Mouse (Mus musculus) left cerebral cortex, adult 8-10 months (tissue): ENCODE measurements at regions not wholly inside any gene's neighbourhood (a gene's known extent, or its start where the extent isn't known, plus 50 kb on each side); places are given as distances from the start of the nearest gene placed in this dataset.

Experiments
- DNase-seq, 2 experiments: peaks; one replicate each; pipeline ENCODE4 v3.0.0; 2022; ENCODE audit warnings: low spot score in 2 of 2

DNA sequence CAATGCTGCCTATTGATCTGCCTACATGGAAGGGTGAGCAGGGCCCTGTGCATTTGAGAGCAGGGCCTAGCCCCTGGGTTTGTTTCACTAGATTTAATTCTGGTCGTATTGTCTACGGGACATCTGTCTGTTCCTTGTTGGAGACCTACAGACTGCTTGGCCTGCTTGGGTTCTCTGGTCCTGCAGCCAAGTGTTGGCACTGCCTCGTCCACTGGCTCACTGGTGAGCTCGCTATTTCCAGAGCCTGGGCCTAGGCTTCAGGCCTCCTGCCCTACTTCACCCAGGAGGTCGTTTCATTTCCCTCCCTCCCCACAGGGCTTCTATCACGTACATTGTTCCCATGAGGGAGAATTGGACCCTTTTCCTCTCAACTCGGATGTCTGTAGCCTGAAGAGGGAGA is 62.2 kb upstream of the Blcap start:
- no peak for DNase-seq

DNA sequence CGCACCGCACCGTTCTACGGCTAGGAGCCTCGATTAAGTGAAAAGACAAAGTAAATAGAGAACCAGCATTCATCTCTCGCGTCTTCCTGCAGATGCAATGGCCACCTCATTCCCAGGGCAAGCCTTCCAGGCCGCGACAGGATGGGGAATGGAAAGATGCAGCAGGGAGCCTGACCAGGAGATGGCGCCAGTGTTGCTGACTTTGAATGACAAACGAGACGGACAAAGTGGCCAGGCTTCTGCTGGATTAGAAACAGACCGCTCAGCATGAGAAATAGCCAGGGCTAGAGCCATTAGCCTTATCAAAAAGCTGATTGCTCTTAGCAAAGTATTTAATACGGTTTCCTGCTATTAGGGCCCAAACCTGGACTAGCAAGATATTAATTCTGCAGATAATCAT is 64.6 kb upstream of the Blcap start:
- DNase-seq, result peak; percentile 66 to 93

DNA sequence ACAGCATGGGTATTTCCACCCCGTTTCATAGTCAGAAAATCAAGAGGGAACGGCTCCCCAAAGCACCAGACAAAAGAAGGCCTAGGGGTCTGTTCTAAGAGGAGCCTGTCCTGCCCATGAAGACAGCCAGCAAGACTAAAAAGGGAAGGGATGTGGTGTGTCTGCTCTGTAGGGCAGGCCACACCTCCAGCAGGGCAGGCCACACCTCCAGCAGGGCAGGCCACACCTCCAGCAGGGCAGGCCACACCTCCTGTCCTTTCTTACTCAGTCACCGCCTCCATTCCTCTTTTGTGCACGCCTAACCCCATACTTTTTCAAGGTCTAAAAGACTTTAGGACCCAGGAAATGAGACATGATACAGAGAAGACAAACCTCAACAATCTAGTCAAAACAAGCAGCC is 69.8 kb upstream of the Blcap start:
- DNase-seq, result no peak

DNA sequence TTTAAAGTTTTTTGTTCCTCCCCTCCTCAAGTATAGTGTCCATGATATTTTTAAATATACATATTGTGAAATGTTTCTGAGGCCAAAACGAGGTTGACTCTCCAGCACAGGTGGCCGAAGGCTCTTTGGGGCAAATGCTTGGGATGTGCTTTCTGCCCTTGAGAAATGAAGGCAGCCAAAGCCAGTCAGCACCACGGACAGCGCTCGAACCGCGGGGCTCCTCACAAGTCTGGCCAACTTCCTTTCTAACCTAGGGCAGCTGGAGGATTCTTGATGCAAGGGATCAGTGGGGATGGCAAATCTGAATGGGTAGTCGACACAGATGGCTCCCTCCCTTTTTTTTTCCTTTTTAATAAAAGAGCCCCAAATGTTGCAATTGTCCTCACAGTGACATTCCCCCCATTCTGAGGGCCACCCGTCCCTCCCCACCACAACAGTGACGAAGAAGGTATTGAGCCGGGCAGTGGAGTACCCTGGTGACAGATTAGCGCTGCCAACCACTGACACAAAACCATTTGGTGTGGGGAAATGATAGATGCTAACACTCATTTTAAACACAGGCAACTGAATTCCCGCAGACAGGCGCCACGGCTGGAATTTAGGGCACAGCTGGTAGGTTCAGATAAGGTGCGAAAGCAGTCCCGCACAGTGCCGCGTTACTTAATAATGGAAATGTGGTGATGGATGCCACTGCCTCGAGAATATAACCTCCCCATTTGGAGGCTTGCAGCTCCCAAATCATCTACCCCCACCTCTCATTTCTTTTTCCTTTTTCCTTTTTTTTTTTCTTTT is 73.4 kb upstream of the Ctnnbl1 start:
- DNase-seq, result no peak

DNA sequence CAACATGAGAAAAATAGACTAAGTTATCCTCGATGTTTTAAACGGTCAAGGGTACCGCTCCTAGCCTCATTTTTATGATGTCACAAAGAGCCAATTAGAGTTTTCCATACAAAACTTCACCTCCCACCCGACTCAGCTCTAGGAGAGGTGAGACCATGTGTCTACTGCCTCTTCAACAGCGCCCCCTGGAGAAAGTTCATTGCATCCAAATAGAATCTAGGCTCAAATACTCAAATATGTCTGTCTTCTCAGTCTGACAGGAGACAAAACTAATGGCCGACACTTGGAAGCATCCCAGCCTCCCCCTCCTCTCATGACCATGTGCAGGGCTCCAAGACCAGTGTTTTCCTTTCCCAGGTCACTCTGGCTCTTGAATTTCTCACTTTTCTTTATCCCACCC is 72.7 kb upstream of the Ctnnbl1 start:
- no peak for DNase-seq

DNA sequence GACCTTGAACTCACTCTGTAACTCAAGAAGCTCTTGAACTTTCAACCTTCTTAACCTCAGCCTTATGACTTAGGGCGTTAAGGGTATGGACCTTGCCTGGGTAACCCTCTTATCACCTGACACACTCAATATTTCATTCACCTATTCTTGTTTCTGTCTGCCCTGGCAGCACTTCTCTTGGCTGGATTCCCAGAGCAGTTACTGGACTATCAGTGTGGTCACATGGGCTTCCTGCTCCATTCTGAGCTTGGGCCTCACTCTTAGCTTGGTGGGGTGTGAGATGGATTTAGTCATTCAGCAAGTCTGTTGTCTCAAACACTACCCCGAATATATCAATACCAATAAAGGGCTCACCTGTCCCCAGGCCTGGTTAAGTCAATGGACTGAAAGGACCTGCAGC is 67.0 kb upstream of the Ctnnbl1 start:
- DNase-seq, result no peak

DNA sequence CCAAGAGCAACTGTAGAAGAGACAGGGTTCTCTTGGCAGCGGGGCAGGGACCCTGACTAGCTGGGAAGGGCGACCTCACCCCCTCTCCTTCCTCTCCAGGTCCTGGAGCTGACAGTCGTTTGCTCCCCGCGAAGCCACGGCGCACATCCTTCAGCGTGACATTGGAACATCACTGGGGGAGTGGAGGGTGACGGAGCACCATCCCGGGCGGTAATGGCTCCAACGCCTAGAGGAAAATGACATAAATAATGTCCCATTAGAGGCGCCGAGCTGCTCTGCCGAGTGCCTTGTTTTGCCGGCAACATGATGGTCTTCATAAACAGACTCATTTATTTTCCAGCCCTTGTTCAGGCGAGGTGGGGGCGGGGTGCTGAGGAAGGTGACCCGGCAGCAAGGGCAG is 62.3 kb upstream of the Ctnnbl1 start:
- no peak for DNase-seq

DNA sequence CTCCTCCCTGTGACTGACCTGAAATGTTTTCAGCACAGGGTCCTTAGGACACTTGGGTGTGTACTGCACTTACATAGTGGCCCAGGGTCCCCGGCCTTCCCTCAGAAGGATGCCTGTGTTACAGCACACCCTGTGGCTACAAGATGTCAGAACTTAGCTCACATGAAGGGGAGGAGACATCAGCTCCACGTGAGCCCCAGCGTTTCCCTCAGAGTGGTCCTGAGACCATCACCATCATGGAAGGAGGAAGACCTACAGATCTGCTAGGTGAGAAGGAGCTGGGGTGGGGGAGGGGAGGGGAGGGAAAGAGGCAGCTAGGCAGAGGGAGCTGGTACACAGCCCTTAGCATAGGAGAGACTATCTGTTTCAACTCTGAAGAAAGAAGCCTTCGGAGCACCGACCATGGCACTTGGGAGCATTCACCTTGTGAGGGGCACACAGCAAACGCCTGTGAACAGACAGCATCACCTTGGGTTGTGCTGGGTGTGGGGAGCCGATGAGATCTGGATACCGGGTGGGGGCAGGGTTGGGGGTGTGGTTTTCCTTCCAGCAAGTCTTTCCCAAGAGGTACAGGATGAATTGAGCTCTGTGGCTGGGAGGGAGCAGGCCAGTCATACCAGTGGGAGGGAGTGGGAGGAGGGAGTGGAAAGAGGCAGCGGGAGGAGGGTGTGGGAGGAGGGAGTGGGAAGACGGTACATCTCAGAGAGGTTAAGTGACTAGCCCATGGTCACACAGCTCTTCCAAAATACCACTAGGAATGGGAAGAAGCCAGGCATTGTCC is 60.6 kb upstream of the Ctnnbl1 start:
- no peak for DNase-seq

DNA sequence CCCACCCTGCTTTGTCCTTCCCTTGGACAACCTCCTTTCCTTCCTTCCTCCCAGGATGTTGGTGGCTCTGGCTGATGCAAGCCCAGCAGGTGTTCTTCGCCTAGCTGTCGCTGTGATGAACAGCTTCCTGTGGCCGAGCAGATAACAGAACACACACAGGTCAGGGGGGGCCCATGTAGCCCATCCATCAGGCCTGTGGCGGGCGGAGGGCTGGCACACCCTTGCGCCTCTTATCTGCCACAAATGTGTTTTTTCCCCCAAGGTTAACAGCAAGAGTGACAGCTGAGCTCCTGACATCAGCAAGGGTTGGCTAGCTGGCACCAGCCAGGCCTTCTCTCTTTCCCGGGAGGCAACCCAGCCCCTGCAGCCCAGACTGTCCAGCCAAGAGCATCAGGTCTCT is 59.9 kb upstream of the Ctnnbl1 start:
- no peak for DNase-seq

DNA sequence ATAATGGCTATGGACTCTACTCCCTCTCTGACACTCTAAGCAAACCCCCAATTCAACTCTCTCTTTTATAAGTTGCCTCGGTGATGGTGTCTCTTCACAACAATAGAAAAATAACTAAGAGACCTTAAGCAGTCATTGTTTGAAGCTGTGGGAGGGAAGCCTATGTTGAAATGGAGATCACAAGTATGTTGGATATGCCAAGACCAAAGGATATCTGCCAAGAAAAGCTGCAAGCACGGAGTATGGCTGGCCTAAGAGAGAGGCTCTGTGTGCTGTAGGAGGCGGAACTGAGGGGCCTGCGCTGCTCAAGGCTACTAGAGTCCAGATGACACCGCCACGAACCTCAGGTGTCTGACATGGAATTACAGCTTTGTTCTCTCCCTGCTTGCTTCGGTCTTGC is 55.3 kb upstream of the Ctnnbl1 start:
- DNase-seq, result no peak
